Mouse (Mus musculus) E14TG2a.4 (cell line): ENCODE data around the gene Cd164.
A peak's percentile ranks its signal among the peaks of the same experiment; 100 is the strongest.
"Not testable (repeated sequence)": the region's sequence is repeated elsewhere in the genome, so short reads cannot be mapped to it uniquely, and the experiment has no call there.

Source experiments
- H3K27me3 ChIP-seq: 2 replicates; pipeline ENCODE4 v1.6.1; 2014; ENCODE audit warnings: low read length, control low read depth; ENCODE audit not compliant: insufficient read depth
- H3K36me3 ChIP-seq: 2 replicates; pipeline ENCODE4 v1.6.1; 2014; ENCODE audit warnings: low read length, control low read depth; ENCODE audit not compliant: insufficient read depth
- H3K4me1 ChIP-seq: replicated peaks from 2 replicates; pipeline ENCODE4 v1.6.1; 2014; ENCODE audit warnings: low read depth, low read length, control low read depth
- H3K4me3 ChIP-seq: replicated peaks from 2 replicates; pipeline ENCODE4 v1.5.1; 2014; ENCODE audit warnings: mild to moderate bottlenecking, low read length
- H3K9me3 ChIP-seq: 2 replicates; pipeline ENCODE4 v1.6.1; 2014; ENCODE audit warnings: low read length, control low read depth
- CTCF ChIP-seq: conservative IDR thresholded peaks from 2 replicates; pipeline ENCODE4 v1.5.1; 2014; ENCODE audit warnings: low read length
- NANOG ChIP-seq: IDR thresholded peaks from 2 replicates; pipeline ENCODE4 v1.6.1; 2014; ENCODE audit warnings: borderline replicate concordance, low read length, mixed read lengths
- POU5F1 ChIP-seq: IDR thresholded peaks from 2 replicates; pipeline ENCODE4 v1.6.1; 2014; ENCODE audit warnings: low read length, borderline replicate concordance

Cd164 gene

DNA sequence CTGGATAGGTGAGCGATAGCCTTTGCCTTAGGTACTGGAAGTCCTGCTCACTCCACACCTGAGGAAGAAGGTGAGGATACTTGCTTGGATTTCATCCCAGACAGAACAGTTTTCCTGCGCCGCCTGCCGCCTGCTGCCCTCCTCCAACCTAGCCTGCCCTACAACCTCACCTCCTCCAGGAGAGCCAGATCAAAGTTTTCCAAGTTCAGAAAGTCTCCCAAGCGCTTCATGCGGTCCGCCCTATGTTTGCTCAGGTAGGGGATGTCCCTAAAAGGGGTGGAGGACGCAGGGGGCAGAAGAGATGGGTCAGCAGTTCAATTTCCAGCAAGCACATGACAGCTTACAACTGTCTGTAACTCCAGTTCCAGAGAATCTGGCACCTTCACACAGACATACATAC lies 29.9 kb upstream of the Cd164 start:
- Histone ChIP-seq H3K4me1 (peaks cover 35% of the 10 kb centered on the region), H3K9me3 (no peaks in the 10 kb centered on the region), H3K36me3 (peaks cover 49% of the 10 kb centered on the region), H3K4me3 (peak overlapping the region; percentile 87), H3K27me3 (no peaks in the 10 kb centered on the region)
- no peak for TF ChIP-seq CTCF
- no peak for TF ChIP-seq POU5F1
- TF ChIP-seq NANOG: no peak

DNA sequence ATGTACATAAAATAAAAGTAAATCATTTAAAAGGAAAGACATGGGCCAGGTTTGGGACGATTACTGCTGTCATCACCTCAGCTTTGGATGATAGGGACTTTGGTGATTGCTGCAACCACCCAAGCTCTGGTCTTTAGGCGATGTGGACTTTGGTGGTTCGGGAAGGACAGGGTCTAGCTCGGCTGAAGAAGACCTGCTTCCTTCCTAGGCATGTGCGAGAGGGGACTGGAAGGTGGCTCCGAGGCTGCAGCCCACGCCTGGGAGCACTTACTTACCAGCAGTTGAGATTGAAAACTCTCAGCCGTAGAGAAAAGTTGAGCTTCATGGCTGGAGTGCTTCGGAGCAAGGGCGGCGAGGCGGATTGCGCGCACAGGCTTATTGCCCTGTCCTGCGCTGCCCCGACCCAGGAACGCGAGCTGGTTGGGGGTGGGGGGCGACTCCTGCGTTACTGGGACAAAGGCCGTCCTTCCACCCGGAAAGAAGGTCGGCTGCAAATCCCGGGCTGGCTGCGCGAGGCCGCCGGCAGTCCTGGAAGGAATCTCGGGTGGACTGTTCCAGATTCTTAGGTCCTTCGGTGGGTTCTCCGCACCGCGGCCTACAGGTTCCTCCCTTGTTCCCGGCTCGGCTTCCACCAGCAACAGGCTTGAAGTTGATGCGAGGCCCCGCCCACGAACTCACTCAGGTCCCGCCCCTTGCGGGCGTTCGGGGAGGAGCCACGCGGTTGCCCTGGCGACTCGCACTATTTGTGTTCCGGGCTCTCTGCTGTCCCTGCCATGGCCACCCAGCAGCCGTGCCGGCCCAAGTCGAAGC lies 29.3 kb upstream of the Cd164 start, which contains the start of the genes Smpd2 and Ppil6:
Gene Smpd2 (minus strand): TSS at position 662 of the 810 bp plus-strand sequence.
Gene Ppil6 (plus strand): TSS at position 732 of the 810 bp plus-strand sequence.
- no peaks in the 10 kb centered on the region for H3K9me3 ChIP-seq
- no peaks in the 10 kb centered on the region for H3K27me3 ChIP-seq
- H3K4me1 ChIP-seq: peaks cover 35% of the 10 kb centered on the region
- H3K36me3 ChIP-seq: peaks cover 42% of the 10 kb centered on the region
- no peak for TF ChIP-seq POU5F1
- no peak for TF ChIP-seq CTCF
- no peak for TF ChIP-seq NANOG
- H3K4me3 ChIP-seq: peak within 1 kb of the TSS; percentile 87

DNA sequence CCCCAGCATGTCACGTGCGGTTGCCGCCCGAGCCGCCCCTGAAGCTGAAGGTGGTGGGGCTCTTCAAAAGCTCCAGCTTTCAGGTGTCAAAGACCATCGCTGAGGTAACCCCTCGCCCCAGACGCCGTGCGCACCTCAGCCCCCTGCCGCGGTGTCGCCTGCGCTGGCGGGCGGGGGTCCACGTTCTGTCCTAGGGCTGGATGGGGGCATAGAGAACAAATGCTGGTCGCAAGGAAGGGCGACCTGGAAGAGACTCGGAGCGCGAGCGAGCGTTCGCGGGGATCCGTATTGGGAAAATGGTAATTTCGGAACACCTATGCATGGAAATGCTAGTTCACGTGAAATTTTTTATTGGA lies 28.7 kb upstream of the Cd164 start:
- H3K27me3 ChIP-seq: no peaks in the 10 kb centered on the region
- H3K36me3 ChIP-seq: peaks cover 37% of the 10 kb centered on the region
- TF ChIP-seq NANOG (no peak), POU5F1 (no peak), CTCF (no peak)
- H3K9me3 ChIP-seq: no peaks in the 10 kb centered on the region
- H3K4me1 ChIP-seq: peaks cover 35% of the 10 kb centered on the region
- peak overlapping the region; percentile 87 for H3K4me3 ChIP-seq

DNA sequence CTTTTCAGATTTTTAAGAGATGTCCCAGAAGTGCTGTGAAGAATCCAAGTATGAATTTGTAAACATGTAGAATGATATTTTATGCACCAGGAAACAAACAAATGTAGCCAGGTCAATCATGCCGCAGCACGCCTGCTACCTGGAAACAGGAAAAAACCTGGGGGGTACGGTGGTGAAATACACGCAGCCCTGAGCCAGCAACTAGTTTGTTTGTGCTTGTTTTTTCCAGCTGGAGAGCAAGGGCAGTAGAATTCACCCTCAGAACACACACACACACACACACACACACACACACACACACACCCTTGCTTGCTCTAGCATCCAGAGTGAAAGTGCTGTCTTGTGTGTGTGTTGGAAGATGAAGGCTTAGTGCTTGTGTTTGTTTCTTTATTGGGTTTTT lies 28.1 kb upstream of the Cd164 start:
- H3K9me3 ChIP-seq: no peaks in the 10 kb centered on the region
- H3K4me3 ChIP-seq: no peak overlapping the region
- H3K4me1 ChIP-seq: peaks cover 35% of the 10 kb centered on the region
- H3K27me3 ChIP-seq: no peaks in the 10 kb centered on the region
- peaks cover 30% of the 10 kb centered on the region for H3K36me3 ChIP-seq
- no peak for TF ChIP-seq CTCF
- no peak for TF ChIP-seq NANOG
- no peak for TF ChIP-seq POU5F1

DNA sequence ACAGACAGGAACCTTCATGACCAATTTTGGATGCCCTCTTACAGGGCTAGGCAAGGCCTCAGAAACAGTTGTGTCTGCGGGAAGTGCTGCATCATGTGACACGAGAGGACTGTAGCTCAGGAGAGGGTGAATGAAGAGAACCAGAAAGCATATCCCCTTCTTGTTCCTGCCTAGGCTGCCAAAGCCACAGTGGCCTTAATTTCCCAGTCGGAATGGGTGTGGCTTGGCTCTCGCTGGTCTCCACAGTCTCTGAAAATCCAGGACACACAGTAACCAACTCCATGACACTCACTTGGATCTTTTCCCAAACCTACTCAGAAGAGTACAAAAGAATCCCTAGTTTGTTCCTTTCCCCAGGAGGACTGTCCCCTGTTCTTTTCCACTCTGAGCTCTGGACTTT lies 18.3 kb upstream of the Cd164 start:
- TF ChIP-seq NANOG (no peak), POU5F1 (no peak), CTCF (no peak)
- no peaks in the 10 kb centered on the region for H3K9me3 ChIP-seq
- no peaks in the 10 kb centered on the region for H3K27me3 ChIP-seq
- no peaks in the 10 kb centered on the region for H3K36me3 ChIP-seq
- H3K4me1 ChIP-seq: peaks cover 21% of the 10 kb centered on the region
- H3K4me3 ChIP-seq: no peak overlapping the region

DNA sequence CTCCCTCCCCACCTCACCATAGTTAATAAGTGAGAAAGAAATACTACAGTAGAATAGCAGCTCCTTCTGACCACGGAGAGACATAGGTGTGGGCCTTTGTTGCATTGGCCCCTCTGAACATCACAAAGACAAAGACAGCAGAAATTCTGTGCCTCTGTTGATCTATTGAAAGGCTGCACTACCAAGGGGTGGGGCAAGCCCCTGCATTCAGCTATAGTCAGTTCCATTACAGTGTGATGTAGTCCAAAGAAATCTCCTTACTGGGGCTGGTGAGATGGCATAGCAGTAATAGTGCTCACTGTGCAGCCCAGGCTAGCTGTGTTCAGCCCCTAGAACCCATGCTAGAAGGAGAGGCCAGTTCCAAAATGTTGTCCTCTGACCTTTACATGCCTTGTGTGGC lies 14.2 kb upstream of the Cd164 start:
- no peak overlapping the region for H3K4me3 ChIP-seq
- no peak for TF ChIP-seq CTCF
- TF ChIP-seq POU5F1: no peak
- TF ChIP-seq NANOG: no peak

DNA sequence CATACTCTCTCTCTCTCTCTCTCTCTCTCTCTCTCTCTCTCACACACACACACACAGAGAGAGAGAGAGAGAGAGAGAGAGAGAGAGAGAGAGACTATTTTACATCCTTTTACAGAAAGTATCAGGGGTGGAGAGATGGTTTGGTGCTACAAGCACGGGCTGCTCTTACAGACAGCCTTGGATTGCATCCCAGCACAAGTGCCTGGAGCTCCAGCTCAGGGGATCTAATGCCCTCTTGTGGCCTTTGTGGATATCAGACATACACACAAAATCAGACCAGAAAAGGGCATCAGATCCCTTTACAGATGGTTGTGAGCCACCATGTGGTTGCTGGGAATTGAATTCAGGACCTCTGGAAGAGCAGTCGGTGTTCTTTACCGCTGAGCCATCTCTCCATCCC lies 13.8 kb upstream of the Cd164 start:
- peak; percentile 43 for TF ChIP-seq CTCF
- not testable (repeated sequence) for H3K27me3 ChIP-seq

More for the DNA sequence above, 14.2 kb upstream of the Cd164 start:
- no peaks in the 10 kb centered on the region for H3K9me3 ChIP-seq
- H3K36me3 ChIP-seq: no peaks in the 10 kb centered on the region
- no peaks in the 10 kb centered on the region for H3K27me3 ChIP-seq
- peaks cover 37% of the 10 kb centered on the region for H3K4me1 ChIP-seq

DNA sequence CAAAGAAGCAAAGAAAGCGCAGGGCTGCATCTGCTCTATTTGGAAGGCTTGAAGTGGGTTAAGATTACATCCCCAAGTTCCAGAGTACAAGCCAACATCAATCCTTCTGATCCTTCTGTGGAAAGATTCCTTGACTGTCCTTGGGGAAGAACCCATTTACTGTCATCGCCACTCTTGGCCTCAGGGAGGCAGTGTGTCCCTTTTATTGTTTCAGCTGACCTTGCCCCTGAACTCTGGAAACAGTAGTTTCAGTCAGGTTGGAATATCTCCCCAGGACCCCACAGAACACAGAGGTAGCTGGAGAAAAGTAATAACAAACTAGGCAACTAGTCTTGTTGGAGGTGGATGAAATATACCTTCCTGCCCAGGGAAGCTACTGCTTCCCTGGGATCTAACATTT lies 10.1 kb upstream of the Cd164 start:
- Histone ChIP-seq H3K36me3 (no peaks in the 10 kb centered on the region), H3K27me3 (no peaks in the 10 kb centered on the region), H3K4me3 (no peak overlapping the region), H3K9me3 (no peaks in the 10 kb centered on the region), H3K4me1 (peaks cover 30% of the 10 kb centered on the region)
- TF ChIP-seq POU5F1: no peak
- peak; percentile 68 for TF ChIP-seq CTCF
- no peak for TF ChIP-seq NANOG

More for the DNA sequence above, 13.8 kb upstream of the Cd164 start:
- peaks cover 37% of the 10 kb centered on the region for H3K4me1 ChIP-seq
- not testable (repeated sequence) for H3K36me3 ChIP-seq, H3K9me3 ChIP-seq, H3K4me3 ChIP-seq

DNA sequence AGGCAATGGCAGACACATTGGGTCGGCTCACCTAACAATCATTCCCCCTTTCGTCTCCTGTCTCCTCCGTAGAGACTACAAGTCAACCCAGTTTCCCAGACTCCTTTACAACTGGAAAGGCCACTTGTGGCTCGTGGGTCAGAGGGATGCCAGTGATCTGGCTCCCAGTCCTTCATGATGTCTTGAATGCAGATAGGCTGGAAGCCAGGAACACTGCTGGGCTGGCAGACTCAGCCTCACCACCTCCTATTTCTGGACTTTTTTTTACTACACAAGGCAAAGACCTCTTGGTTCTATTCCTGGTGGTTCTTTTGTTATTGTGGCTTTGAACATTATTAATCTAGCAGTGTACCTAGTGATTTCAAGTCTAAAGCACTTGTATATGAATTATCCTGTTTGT lies 4.9 kb upstream of the Cd164 start:
- Histone ChIP-seq H3K27me3 (no peaks in the 10 kb centered on the region), H3K36me3 (no peaks in the 10 kb centered on the region), H3K4me3 (no peak overlapping the region), H3K9me3 (no peaks in the 10 kb centered on the region), H3K4me1 (peaks cover 7% of the 10 kb centered on the region)
- TF ChIP-seq CTCF (no peak), NANOG (no peak), POU5F1 (no peak)
